Mouse (Mus musculus) forebrain, embryonic 16.5 days (tissue): ENCODE data around the gene Alg2. TPM values are rescaled to one million over a fixed set of nuclear protein-coding genes. Genes with fewer than 3 reads are reported as not detected.

Experiments used
- ATAC-seq: fragments of 200-750 bp; cut with Nextera tagmentation; 2 replicates; pipeline ENCODE4 v1.8.0; 2017; ENCODE audit warnings: mild to moderate bottlenecking, moderate library complexity
- H3K27ac ChIP-seq: fragments of 300-500 bp; sonication (generic); 2 replicates; pipeline ENCODE4 v1.5.1; 2014; ENCODE audit warnings: low read length, control low read depth
- H3K27me3 ChIP-seq: fragments of 300-500 bp; sonication (generic); replicated peaks from 2 replicates; pipeline ENCODE4 v1.6.1; 2014; ENCODE audit warnings: low read length; ENCODE audit not compliant: control insufficient read depth, insufficient read depth
- H3K36me3 ChIP-seq: fragments of 300-500 bp; sonication (generic); 2 replicates; pipeline ENCODE4 v1.6.1; 2014; ENCODE audit not compliant: control insufficient read depth, insufficient read depth
- H3K4me1 ChIP-seq: fragments of 300-500 bp; sonication (generic); replicated peaks from 2 replicates; pipeline ENCODE4 v1.6.1; 2014; ENCODE audit warnings: low read length; ENCODE audit not compliant: control insufficient read depth, insufficient read depth
- H3K4me2 ChIP-seq: fragments of 300-500 bp; sonication (generic); 2 replicates; pipeline ENCODE4 v1.6.1; 2014; ENCODE audit warnings: mild to moderate bottlenecking, low read length, control low read depth
- H3K4me3 ChIP-seq: fragments of 300-500 bp; sonication (generic); replicated peaks from 2 replicates; pipeline ENCODE4 v1.5.1; 2014; ENCODE audit warnings: mild to moderate bottlenecking, low read length, control low read depth
- H3K9ac ChIP-seq: fragments of 300-500 bp; sonication (generic); replicated peaks from 2 replicates; pipeline ENCODE4 v1.6.1; 2014; ENCODE audit warnings: low read depth, low read length, control low read depth
- H3K9me3 ChIP-seq: fragments of 300-500 bp; sonication (generic); 2 replicates; pipeline ENCODE4 v1.6.1; 2016; ENCODE audit warnings: low read length; ENCODE audit not compliant: control insufficient read depth
- WGBS: fragments of 180-500 bp; shearing (Covaris S2); extraction: QIAGEN DNeasy Blood & Tissue Kit; methylation state at CpG from one replicate; pipeline ENCODE4 v1.1.7; 2014; 5-methylcytosine and 5-hydroxymethylcytosine counted together
- polyA plus RNA-seq: library from polyadenylated mRNA; unstranded; fragments of >200 nt; fragmentation: Nextera tagmentation; extraction: Ambion mirVana; gene quantifications from 2 replicates; pipeline ENCODE4 v1.2.1, GENCODE M21; 2015

Alg2 gene
- polyA plus RNA-seq, result 226 and 239 TPM in 2 replicates

- under 1% methylated on average over 55 of the region's 58 CpGs for WGBS
- ATAC-seq, result peak; percentile 98
- peak within 1 kb of the TSS; percentile 80 for H3K4me2 ChIP-seq
- peak within 1 kb of the TSS; percentile 82 for H3K4me3 ChIP-seq
- H3K9ac ChIP-seq, result peak within 1 kb of the TSS; percentile 92
- H3K27ac ChIP-seq, result peak within 1 kb of the TSS; percentile 98
- peaks cover 11% of the 10 kb centered on the region; the same call in 1 of the 2 replicates for H3K9me3 ChIP-seq
- H3K36me3 ChIP-seq, result peaks cover 35% of the 10 kb centered on the region
- peaks cover 18% of the 10 kb centered on the region for H3K4me1 ChIP-seq
- H3K27me3 ChIP-seq, result no peaks in the 10 kb centered on the region
Measured at GRCm38 (mm10) chr4:47473968-47474729, at the start of gene Alg2, which contains the start of gene Sec61b. Alg2 (minus strand) TSS chr4:47474333. Sec61b (plus strand) TSS chr4:47474658.

GRCm38 (mm10) chr4:47521884-47522605, 47.9 kb upstream of the Alg2 start:
- Histone ChIP-seq H3K4me2 (no peak overlapping the region), H3K27ac (no peak overlapping the region)
- ATAC-seq, result peak; percentile 77

DNA sequence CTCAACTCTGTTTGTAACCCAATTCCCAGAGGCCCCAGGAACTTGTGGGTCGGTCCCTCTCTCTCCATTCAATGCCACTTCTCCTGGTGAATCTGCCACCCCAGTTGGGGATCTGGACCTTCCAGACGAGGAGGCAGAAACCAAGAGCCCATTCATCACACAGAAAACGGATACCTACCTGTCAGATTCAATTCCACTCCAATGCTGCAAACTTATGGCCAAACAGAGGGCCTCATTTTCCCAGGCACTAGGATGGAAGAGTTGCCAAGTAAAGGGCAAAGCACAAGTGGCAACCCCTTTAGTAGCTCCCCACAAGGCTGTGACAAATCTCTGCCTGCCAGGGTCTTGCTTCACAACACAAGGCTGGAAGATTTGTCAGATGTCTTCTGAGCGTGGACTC, 45.9 kb upstream of the Alg2 start:
- Histone ChIP-seq H3K9ac (no peak overlapping the region), H3K4me3 (no peak overlapping the region), H3K27me3 (no peaks in the 10 kb centered on the region), H3K36me3 (no peaks in the 10 kb centered on the region), H3K4me1 (peaks cover 9% of the 10 kb centered on the region), H3K9me3 (no peaks in the 10 kb centered on the region), H3K27ac (no peak overlapping the region), H3K4me2 (no peak overlapping the region)
- no peak for ATAC-seq
- 67% methylated on average over 4 of the region's 4 CpGs for WGBS

More at GRCm38 (mm10) chr4:47521884-47522605, 47.9 kb upstream of the Alg2 start:
- no peak overlapping the region for H3K9ac ChIP-seq
- 80% methylated on average over 6 of the region's 6 CpGs for WGBS
- H3K4me3 ChIP-seq, result no peak overlapping the region
- H3K36me3 ChIP-seq, result no peaks in the 10 kb centered on the region
- H3K27me3 ChIP-seq, result no peaks in the 10 kb centered on the region
- no peaks in the 10 kb centered on the region for H3K9me3 ChIP-seq
- peaks cover 9% of the 10 kb centered on the region for H3K4me1 ChIP-seq

DNA sequence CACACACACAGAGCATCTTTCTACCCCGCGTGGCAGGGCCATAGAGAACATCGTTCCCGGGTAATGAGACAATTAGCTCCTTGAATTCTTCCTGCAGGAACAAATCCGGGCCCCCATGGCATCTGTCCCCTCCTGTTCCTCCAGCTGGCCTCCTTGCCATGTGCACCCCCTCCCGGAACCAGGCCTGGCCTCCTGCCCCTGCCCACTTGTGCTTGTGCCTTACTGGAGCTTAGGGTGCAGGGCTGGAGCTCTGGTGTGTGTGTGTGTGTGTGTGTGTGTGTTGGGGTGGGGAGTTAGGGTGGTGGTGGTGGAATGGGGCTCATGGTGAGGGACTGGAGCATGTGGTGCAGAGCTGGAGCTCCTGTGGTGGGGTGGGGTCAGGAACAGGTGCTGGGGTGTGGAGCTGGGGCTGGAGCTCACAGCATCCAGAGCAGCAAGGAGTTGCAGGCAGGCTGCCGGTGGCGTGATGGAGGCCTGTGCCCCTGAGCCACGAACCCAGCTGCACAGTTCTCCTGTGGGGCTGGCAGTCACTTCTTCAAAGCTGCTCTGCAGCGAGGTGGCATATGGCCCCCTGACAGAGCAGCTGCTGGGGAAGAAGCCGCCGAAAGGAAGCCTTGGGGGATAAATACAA, 44.5 kb upstream of the Alg2 start:
- Histone ChIP-seq H3K4me1 (peaks cover 9% of the 10 kb centered on the region), H3K27me3 (no peaks in the 10 kb centered on the region), H3K9me3 (no peaks in the 10 kb centered on the region), H3K4me3 (no peak overlapping the region), H3K4me2 (no peak overlapping the region), H3K36me3 (no peaks in the 10 kb centered on the region), H3K9ac (no peak overlapping the region), H3K27ac (peak overlapping the region; percentile 77)
- ATAC-seq, result peak; percentile 74
- 28% methylated on average over 12 of the region's 12 CpGs for WGBS

GRCm38 (mm10) chr4:47504841-47505517, 30.8 kb upstream of the Alg2 start:
- no peaks in the 10 kb centered on the region for H3K36me3 ChIP-seq
- H3K9ac ChIP-seq, result no peak overlapping the region
- H3K4me2 ChIP-seq, result no peak overlapping the region
- H3K9me3 ChIP-seq, result no peaks in the 10 kb centered on the region
- H3K4me1 ChIP-seq, result no peaks in the 10 kb centered on the region
- no peak for ATAC-seq
- H3K4me3 ChIP-seq, result no peak overlapping the region
- 90% methylated on average over 10 of the region's 10 CpGs for WGBS
- no peaks in the 10 kb centered on the region for H3K27me3 ChIP-seq
- no peak overlapping the region for H3K27ac ChIP-seq

GRCm38 (mm10) chr4:47503045-47503444, 28.9 kb upstream of the Alg2 start:
- Histone ChIP-seq H3K27ac (no peak overlapping the region), H3K27me3 (no peaks in the 10 kb centered on the region), H3K36me3 (no peaks in the 10 kb centered on the region), H3K4me2 (no peak overlapping the region), H3K9ac (no peak overlapping the region), H3K9me3 (no peaks in the 10 kb centered on the region), H3K4me1 (no peaks in the 10 kb centered on the region), H3K4me3 (no peak overlapping the region)
- ATAC-seq, result no peak
- 86% methylated on average over 6 of the region's 6 CpGs for WGBS

GRCm38 (mm10) chr4:47502546-47502971, 28.4 kb upstream of the Alg2 start:
- WGBS, result 30% methylated on average over 4 of the region's 4 CpGs

DNA sequence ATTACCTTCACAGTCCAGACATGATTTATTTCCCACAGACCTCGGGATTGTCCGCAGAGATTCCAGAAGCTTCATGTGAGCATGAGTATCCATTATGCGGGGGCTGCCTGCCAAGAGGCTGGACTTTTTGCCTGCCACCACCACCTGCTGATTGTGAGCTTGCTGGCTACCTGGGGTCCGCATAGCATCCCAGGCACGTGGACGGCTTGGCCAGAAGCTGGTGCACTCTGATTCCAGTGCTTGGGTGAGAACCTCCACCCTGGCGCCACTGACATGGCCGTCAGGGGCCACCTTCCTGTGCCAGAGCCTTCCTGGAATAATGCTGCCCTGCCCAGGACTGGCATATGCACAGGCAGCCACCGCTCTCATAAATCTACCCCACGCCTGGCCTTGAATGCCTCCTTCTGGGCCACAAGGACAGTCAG, 25.0 kb upstream of the Alg2 start:
- Histone ChIP-seq H3K27me3 (no peaks in the 10 kb centered on the region), H3K27ac (no peak overlapping the region), H3K4me3 (no peak overlapping the region), H3K36me3 (no peaks in the 10 kb centered on the region), H3K4me2 (no peak overlapping the region), H3K9me3 (no peaks in the 10 kb centered on the region), H3K9ac (no peak overlapping the region), H3K4me1 (no peaks in the 10 kb centered on the region)
- WGBS, result 83% methylated on average over 10 of the region's 10 CpGs
- no peak for ATAC-seq

More at GRCm38 (mm10) chr4:47502546-47502971, 28.4 kb upstream of the Alg2 start:
- Histone ChIP-seq H3K4me3 (no peak overlapping the region), H3K4me1 (no peaks in the 10 kb centered on the region), H3K9ac (no peak overlapping the region), H3K27ac (no peak overlapping the region), H3K4me2 (no peak overlapping the region), H3K36me3 (no peaks in the 10 kb centered on the region), H3K27me3 (no peaks in the 10 kb centered on the region), H3K9me3 (no peaks in the 10 kb centered on the region)
- ATAC-seq, result 0 out of 2 replicates have a peak, but pooled peaks have one; percentile 28
